Mouse (Mus musculus) intestine, embryonic 16.5 days (tissue): Measurements from ENCODE around the gene Mrps24. TPM values are rescaled to one million over a fixed set of nuclear protein-coding genes. Genes with fewer than 3 reads are reported as not detected.

ENCODE experiments used
- ATAC-seq: fragments of 200-750 bp; cut with Nextera tagmentation; 2 replicates; pipeline ENCODE4 v1.8.0; 2017; ENCODE audit warnings: moderate TSS enrichment, moderate library complexity
- H3K27ac ChIP-seq: fragments of 300-500 bp; sonication (generic); 2 replicates; pipeline ENCODE4 v1.5.1; 2014; ENCODE audit warnings: mild to moderate bottlenecking, low read length
- H3K27me3 ChIP-seq: fragments of 300-500 bp; sonication (generic); replicated peaks from 2 replicates; pipeline ENCODE4 v1.6.1; 2014; ENCODE audit warnings: low read length, control low read depth, mixed read lengths; ENCODE audit not compliant: control insufficient read depth, insufficient read depth
- H3K36me3 ChIP-seq: fragments of 300-500 bp; sonication (generic); 2 replicates; pipeline ENCODE4 v1.6.1; 2014; ENCODE audit warnings: low read length, control low read depth; ENCODE audit not compliant: control insufficient read depth, insufficient read depth
- H3K4me1 ChIP-seq: fragments of 300-500 bp; sonication (generic); 2 replicates; pipeline ENCODE4 v1.6.1; 2014; ENCODE audit warnings: low read length, control low read depth, mixed read lengths; ENCODE audit not compliant: control insufficient read depth, insufficient read depth
- H3K4me2 ChIP-seq: fragments of 300-500 bp; sonication (generic); 2 replicates; pipeline ENCODE4 v1.6.1; 2014; ENCODE audit warnings: low read depth, low read length, control low read depth
- H3K4me3 ChIP-seq: fragments of 300-500 bp; sonication (generic); 2 replicates; pipeline ENCODE4 v1.5.1; 2014; ENCODE audit warnings: mild to moderate bottlenecking, low read length
- H3K9ac ChIP-seq: fragments of 300-500 bp; sonication (generic); 2 replicates; pipeline ENCODE4 v1.6.1; 2014; ENCODE audit warnings: low read depth, low read length
- H3K9me3 ChIP-seq: fragments of 300-500 bp; sonication (generic); 2 replicates; pipeline ENCODE4 v1.6.1; 2016; ENCODE audit warnings: low read length, control low read depth; ENCODE audit not compliant: control insufficient read depth
- WGBS: fragments of 180-500 bp; shearing (Covaris S2); extraction: QIAGEN DNeasy Blood & Tissue Kit; methylation state at CpG from one replicate; pipeline ENCODE4 v1.1.7; 2014; 5-methylcytosine and 5-hydroxymethylcytosine counted together
- polyA plus RNA-seq: library from polyadenylated mRNA; unstranded; fragments of >200 nt; fragmentation: Nextera tagmentation; extraction: Ambion mirVana; gene quantifications from 2 replicates; pipeline ENCODE4 v1.2.1, GENCODE M21; 2015

The Mrps24 gene
- 219 and 236 TPM in 2 replicates for polyA plus RNA-seq

DNA sequence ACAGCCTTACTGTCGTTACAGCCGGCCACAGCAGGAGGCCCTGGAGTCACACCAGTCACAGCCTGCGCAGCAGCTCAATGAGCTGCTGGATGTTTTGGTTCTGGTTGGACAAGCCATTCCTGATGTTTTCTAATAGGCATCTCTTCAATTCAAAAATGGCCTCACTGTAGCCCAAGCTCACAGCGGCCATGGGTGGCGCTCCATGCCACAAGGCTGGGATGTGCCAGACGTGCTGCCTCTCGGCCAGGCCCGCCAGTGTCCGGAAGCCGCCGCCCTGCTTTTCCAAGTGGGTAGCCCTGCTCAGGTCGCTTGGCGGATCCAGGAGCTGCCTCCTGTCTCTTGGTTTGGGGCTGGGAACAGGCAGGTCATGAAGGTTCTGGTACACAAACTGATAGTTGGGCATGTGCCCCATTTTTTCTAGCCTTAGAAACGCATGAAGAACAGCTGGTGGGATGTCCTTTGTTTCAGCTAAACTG is at the start of gene Mrps24:
Gene Mrps24 (minus strand): TSS at position 51 of the 476 bp plus-strand sequence.
- Histone ChIP-seq H3K27me3 (no peaks in the 10 kb centered on the region), H3K36me3 (peaks cover 22% of the 10 kb centered on the region; the same call in 1 of the 2 replicates), H3K9me3 (no peaks in the 10 kb centered on the region), H3K4me1 (no peaks in the 10 kb centered on the region), H3K4me2 (no peak within 1 kb of the TSS), H3K27ac (no peak within 1 kb of the TSS), H3K4me3 (no peak within 1 kb of the TSS), H3K9ac (no peak within 1 kb of the TSS)
- ATAC-seq: no peak
- 82% methylated on average over 14 of the region's 14 CpGs for WGBS

- Histone ChIP-seq H3K27me3 (no peaks in the 10 kb centered on the region), H3K4me2 (peak overlapping the region; percentile 59), H3K4me1 (0 out of 2 replicates have a peak, but pooled peaks cover 2% of the 10 kb centered on the region), H3K9ac (peak overlapping the region; percentile 92), H3K9me3 (no peaks in the 10 kb centered on the region), H3K36me3 (0 out of 2 replicates have a peak, but pooled peaks cover 2% of the 10 kb centered on the region), H3K4me3 (peak overlapping the region; percentile 80), H3K27ac (0 out of 2 replicates have a peak overlapping the region, but pooled peaks have one; percentile 96)
- ATAC-seq: peak; percentile 22; the same call in 1 of the 2 replicates
- WGBS: 9% methylated on average over 6 of the region's 6 CpGs
These were observed 47.1 kb upstream of the Mrps24 start for GRCm38 (mm10) chr11:5762633-5762982.

DNA sequence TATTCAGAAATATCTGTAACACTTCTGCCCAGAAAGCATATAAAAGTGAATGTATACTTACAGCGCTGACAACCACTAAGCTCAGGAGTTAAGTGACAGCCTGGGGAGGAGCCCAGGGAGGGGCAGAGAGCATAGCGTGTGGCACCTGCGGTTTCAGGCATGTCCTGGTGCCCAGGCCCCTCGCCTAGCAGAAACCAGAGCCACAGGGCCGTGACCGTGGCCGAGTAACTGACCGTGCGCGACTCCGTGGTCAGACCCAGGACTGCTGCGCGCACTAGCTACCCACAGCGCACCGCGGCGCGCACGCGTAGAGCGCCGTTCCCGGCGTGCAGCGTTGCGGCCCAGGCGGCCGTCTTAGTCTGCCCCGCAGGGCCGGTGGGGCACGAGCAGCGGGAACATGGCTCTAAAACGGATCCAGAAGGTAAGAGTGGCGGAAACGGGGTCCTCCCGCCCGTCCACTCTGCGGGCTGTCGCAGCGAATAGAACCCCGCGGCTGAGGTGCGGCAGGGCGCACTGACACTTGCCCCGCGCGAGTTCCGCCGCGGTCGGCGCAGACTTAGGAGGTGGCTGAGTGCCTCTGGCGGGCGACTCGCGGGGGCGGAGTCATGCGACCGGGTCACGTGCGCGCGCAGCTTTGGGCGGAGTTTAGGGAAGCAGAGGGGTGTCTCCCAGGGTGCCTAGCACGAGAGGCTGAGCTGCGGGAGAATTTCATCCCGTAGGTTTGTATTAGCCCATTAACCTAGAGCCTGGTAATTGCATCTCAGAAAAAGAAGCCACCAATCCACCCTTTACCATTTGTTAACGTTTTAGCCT is 46.5 kb upstream of the Mrps24 start, which contains the start of gene Urgcp:
Gene Urgcp (minus strand): TSS at position 557 of the 813 bp plus-strand sequence.
- H3K4me3 ChIP-seq: peak within 1 kb of the TSS; percentile 80
- under 1% methylated on average over 68 of the region's 68 CpGs for WGBS
- H3K9ac ChIP-seq: peak within 1 kb of the TSS; percentile 92
- peak; percentile 99 for ATAC-seq
- H3K4me1 ChIP-seq: 0 out of 2 replicates have a peak, but pooled peaks cover 2% of the 10 kb centered on the region
- peak within 1 kb of the TSS; percentile 72 for H3K4me2 ChIP-seq
- H3K27me3 ChIP-seq: no peaks in the 10 kb centered on the region
- H3K9me3 ChIP-seq: no peaks in the 10 kb centered on the region
- H3K27ac ChIP-seq: peak within 1 kb of the TSS; percentile 96
- 0 out of 2 replicates have a peak, but pooled peaks cover 2% of the 10 kb centered on the region for H3K36me3 ChIP-seq

DNA sequence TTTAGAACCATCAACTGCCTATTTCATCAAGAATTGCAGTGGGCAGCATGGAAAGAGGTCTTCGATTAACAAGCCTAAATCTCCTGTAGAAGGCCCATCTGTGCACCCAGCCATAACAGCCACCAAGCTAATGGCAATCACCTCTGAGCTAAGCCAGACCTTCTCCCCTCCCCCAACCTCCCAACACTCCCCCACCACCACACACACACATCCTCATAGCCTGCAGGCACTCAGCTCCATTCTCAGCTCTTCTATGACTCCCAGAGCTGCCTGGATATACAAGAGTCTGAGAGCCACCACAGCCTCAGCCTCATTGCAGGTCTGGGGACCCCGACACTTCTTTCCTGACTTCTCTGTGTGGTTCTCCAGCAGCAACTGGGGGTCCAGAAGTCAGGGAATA is 38.3 kb upstream of the Mrps24 start:
- no peak overlapping the region for H3K9ac ChIP-seq
- WGBS: 74% methylated on average over 2 of the region's 2 CpGs
- no peaks in the 10 kb centered on the region for H3K36me3 ChIP-seq
- no peak overlapping the region for H3K27ac ChIP-seq
- H3K27me3 ChIP-seq: no peaks in the 10 kb centered on the region
- H3K9me3 ChIP-seq: peaks cover 3% of the 10 kb centered on the region
- ATAC-seq: no peak
- no peak overlapping the region for H3K4me2 ChIP-seq
- H3K4me3 ChIP-seq: no peak overlapping the region
- no peaks in the 10 kb centered on the region for H3K4me1 ChIP-seq

GRCm38 (mm10) chr11:5744951-5745350 is 29.5 kb upstream of the Mrps24 start:
- ATAC-seq: no peak
- H3K9me3 ChIP-seq: no peaks in the 10 kb centered on the region
- H3K27ac ChIP-seq: no peak overlapping the region
- 83% methylated on average over 2 of the region's 2 CpGs for WGBS
- no peak overlapping the region for H3K9ac ChIP-seq
- no peak overlapping the region for H3K4me2 ChIP-seq
- H3K4me1 ChIP-seq: peaks cover 2% of the 10 kb centered on the region; the same call in 1 of the 2 replicates
- H3K27me3 ChIP-seq: no peaks in the 10 kb centered on the region
- no peaks in the 10 kb centered on the region for H3K36me3 ChIP-seq
- H3K4me3 ChIP-seq: no peak overlapping the region

- no peak overlapping the region for H3K9ac ChIP-seq
- no peak overlapping the region for H3K4me3 ChIP-seq
- no peak overlapping the region for H3K4me2 ChIP-seq
- H3K9me3 ChIP-seq: no peaks in the 10 kb centered on the region
- H3K4me1 ChIP-seq: peaks cover 9% of the 10 kb centered on the region
- no peak overlapping the region for H3K27ac ChIP-seq
- 72% methylated on average over 7 of the region's 7 CpGs for WGBS
- no peak for ATAC-seq
- no peaks in the 10 kb centered on the region for H3K36me3 ChIP-seq
- H3K27me3 ChIP-seq: no peaks in the 10 kb centered on the region
These were observed 26.6 kb upstream of the Mrps24 start for GRCm38 (mm10) chr11:5742106-5742505.

DNA sequence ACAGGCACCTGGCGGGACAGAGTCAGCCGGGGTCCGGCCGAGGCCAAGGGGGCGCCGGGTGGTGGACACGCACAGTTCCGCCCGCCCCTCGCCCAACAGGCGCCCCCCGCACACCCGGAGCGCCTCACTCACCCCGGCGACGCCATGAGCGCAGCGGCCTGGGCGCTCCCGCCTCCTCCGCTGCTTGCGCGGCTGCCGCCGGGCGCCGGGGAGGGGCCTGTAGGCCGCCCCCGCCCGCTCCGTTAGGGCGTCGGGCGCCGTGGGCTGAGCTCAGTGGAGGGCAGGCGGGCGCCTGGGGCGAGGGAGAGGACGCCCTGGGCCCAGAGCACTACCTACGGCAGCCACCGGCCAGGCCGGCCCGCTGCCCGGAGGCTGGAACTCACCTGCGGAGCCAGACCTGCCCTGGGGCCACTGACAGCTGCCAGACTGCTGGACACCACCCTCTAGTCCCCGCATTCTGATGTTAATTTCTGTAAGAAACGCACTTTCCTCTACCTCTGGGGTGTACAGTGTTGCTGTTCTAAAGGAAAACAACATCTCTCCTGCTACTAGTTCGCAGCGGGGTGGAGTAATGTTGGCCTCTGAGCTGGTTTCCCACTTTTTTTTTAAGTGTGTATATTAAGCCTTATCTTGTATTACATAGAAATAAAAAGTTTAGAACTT is 25.6 kb upstream of the Mrps24 start:
- WGBS: under 1% methylated on average over 44 of the region's 50 CpGs
- H3K9me3 ChIP-seq: no peaks in the 10 kb centered on the region
- peak overlapping the region; percentile 93 for H3K27ac ChIP-seq
- no peaks in the 10 kb centered on the region for H3K27me3 ChIP-seq
- peaks cover 13% of the 10 kb centered on the region for H3K4me1 ChIP-seq
- ATAC-seq: peak; percentile 95
- H3K4me2 ChIP-seq: peak overlapping the region; percentile 84
- no peaks in the 10 kb centered on the region for H3K36me3 ChIP-seq
- peak overlapping the region; percentile 97 for H3K4me3 ChIP-seq
- H3K9ac ChIP-seq: peak overlapping the region; percentile 99

DNA sequence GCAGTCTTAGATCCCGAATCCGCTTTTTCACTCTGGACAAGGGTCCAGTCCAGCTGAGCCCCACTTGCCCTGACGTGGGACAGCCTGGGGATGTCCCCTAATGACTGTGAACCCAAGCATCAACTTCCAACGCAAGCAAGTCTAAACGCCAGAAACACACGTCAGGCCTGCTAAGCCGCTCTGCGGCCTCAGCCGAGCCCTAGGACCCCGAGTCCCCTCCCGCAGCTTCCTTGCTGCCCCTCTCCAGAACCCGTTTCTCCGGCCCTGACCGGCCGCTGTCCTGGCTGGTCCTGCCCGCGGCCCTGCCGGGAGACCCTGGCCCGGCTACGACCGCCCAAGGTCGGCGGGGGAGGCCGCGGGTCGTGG is 25.1 kb upstream of the Mrps24 start:
- Histone ChIP-seq H3K4me2 (peak overlapping the region; percentile 84), H3K9ac (peak overlapping the region; percentile 99), H3K27ac (peak overlapping the region; percentile 93), H3K36me3 (no peaks in the 10 kb centered on the region), H3K4me1 (peaks cover 13% of the 10 kb centered on the region), H3K27me3 (no peaks in the 10 kb centered on the region), H3K4me3 (peak overlapping the region; percentile 97), H3K9me3 (no peaks in the 10 kb centered on the region)
- 1% methylated on average over 26 of the region's 26 CpGs for WGBS
- peak; percentile 63 for ATAC-seq

DNA sequence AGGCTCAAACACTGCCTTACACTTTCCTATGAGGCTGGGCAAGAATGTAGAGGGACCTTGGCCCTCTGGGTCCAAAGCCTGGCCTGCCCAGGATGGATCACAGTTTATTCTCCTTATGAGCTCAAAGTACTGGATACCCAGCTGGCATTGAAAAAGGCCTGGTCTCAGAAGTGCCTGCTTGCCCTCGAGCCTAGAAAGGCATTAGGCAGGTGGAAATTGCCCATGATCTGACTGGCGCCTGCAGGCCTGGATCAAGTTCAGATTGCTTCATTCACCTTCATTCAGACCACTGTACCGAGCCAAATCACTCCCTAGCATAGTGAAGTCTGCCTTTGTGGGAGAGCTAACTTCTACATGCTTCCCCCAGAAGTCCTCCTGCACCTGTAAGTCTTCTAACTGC is 24.4 kb upstream of the Mrps24 start:
- Histone ChIP-seq H3K4me2 (peak overlapping the region; percentile 84), H3K27ac (peak overlapping the region; percentile 38; the same call in 1 of the 2 replicates), H3K9ac (peak overlapping the region; percentile 40; the same call in 1 of the 2 replicates), H3K4me1 (peaks cover 13% of the 10 kb centered on the region), H3K4me3 (peak overlapping the region; percentile 26; the same call in 1 of the 2 replicates), H3K9me3 (no peaks in the 10 kb centered on the region), H3K27me3 (no peaks in the 10 kb centered on the region), H3K36me3 (no peaks in the 10 kb centered on the region)
- WGBS: 58% methylated on average over 3 of the region's 3 CpGs
- ATAC-seq: no peak
